Mouse (Mus musculus) liver, adult 2 months (tissue): ENCODE results near the gene Plekho1. TPM values are rescaled to one million over a fixed set of nuclear protein-coding genes. Genes with fewer than 3 reads are reported as not detected.

Experiments
- DNase-seq: peaks from one replicate; pipeline ENCODE4 v3.0.0-alpha.2; 2011; ENCODE audit warnings: low read depth, low spot score; ENCODE audit errors: extremely low read depth
- H3K27ac ChIP-seq: fragments of 200-500 bp; replicated peaks from 2 replicates; pipeline ENCODE4 v1.5.1; 2012; ENCODE audit warnings: low read depth, mild to moderate bottlenecking, control low read depth, inconsistent platforms, low read length; ENCODE audit not compliant: insufficient read depth
- H3K27me3 ChIP-seq: fragments of 200-500 bp; 2 replicates; pipeline ENCODE4 v1.6.1; 2012; ENCODE audit warnings: mild to moderate bottlenecking, moderate library complexity, low read length, inconsistent platforms; ENCODE audit not compliant: control insufficient read depth, insufficient read depth
- H3K36me3 ChIP-seq: fragments of 200-500 bp; 2 replicates; pipeline ENCODE4 v1.6.1; 2012; ENCODE audit warnings: low read length, inconsistent platforms; ENCODE audit not compliant: control insufficient read depth, insufficient read depth
- H3K4me1 ChIP-seq: fragments of 200-500 bp; 2 replicates; pipeline ENCODE4 v1.6.1; 2011; ENCODE audit warnings: low read length; ENCODE audit not compliant: control insufficient read depth, insufficient read depth
- H3K4me3 ChIP-seq: fragments of 200-500 bp; 2 replicates; pipeline ENCODE4 v1.5.1; 2011; ENCODE audit warnings: low read depth, mild to moderate bottlenecking, control low read depth, low read length, moderate library complexity; ENCODE audit not compliant: insufficient read depth
- H3K79me2 ChIP-seq: fragments of 200-500 bp; 2 replicates; pipeline ENCODE4 v1.6.1; 2012; ENCODE audit warnings: inconsistent platforms, mild to moderate bottlenecking, low read length, moderate library complexity; ENCODE audit not compliant: control insufficient read depth, insufficient read depth
- H3K9ac ChIP-seq: fragments of 200-500 bp; 2 replicates; pipeline ENCODE4 v1.6.1; 2012; ENCODE audit warnings: low read depth, mild to moderate bottlenecking, control low read depth, inconsistent platforms, low read length
- CTCF ChIP-seq: fragments of 200-500 bp; IDR thresholded peaks from 2 replicates; pipeline ENCODE4 v1.5.1; 2011; ENCODE audit warnings: low read depth, low read length, control low read depth
- POLR2A ChIP-seq: fragments of 200-500 bp; IDR thresholded peaks from 2 replicates; pipeline ENCODE4 v1.6.1; 2011; ENCODE audit warnings: low read length, control low read depth; ENCODE audit not compliant: insufficient read depth; ENCODE audit errors: extremely low read depth
- WGBS: fragments of 180-500 bp; shearing (Covaris S2); methylation state at CpG from one replicate; pipeline ENCODE4 v1.1.7; 2018; 5-methylcytosine and 5-hydroxymethylcytosine counted together
- polyA plus RNA-seq: library from polyadenylated mRNA; depleted of rRNA; stranded (reverse); fragments of >200 nt; gene quantifications from 2 replicates; pipeline ENCODE4 v1.2.3, GENCODE M21; 2012
- total RNA-seq: library from RNA; depleted of rRNA; stranded (reverse); fragments of >200 nt; gene quantifications from 2 replicates; pipeline ENCODE4 v1.2.3, GENCODE M21; 2014

Gene Plekho1
- total and polyA plus RNA-seq, 2 experiments = 6.8 to 8.0 TPM

- Histone ChIP-seq H3K36me3 (peaks cover 16% of the 10 kb centered on the region), H3K4me3 (no peak overlapping the region), H3K79me2 (no peaks in the 10 kb centered on the region), H3K27ac (no peak overlapping the region), H3K4me1 (no peaks in the 10 kb centered on the region), H3K9ac (no peak overlapping the region), H3K27me3 (no peaks in the 10 kb centered on the region)
- no peak for TF ChIP-seq CTCF
- TF ChIP-seq POLR2A = no peak
- WGBS = 92% methylated on average over 4 of the region's 4 CpGs
- no peak for DNase-seq
These were observed 43.0 kb upstream of the Plekho1 start for GRCm38 (mm10) chr3:96038851-96039250.

GRCm38 (mm10) chr3:96038156-96038555 lies 42.4 kb upstream of the Plekho1 start:
- peaks cover 16% of the 10 kb centered on the region for H3K36me3 ChIP-seq
- H3K79me2 ChIP-seq = no peaks in the 10 kb centered on the region
- WGBS = 96% methylated on average over 5 of the region's 5 CpGs
- no peak overlapping the region for H3K27ac ChIP-seq
- DNase-seq = no peak
- H3K4me3 ChIP-seq = no peak overlapping the region
- H3K4me1 ChIP-seq = no peaks in the 10 kb centered on the region
- no peaks in the 10 kb centered on the region for H3K27me3 ChIP-seq
- TF ChIP-seq CTCF = no peak
- no peak for TF ChIP-seq POLR2A
- no peak overlapping the region for H3K9ac ChIP-seq

- H3K27ac ChIP-seq = no peak overlapping the region
- WGBS = 94% methylated on average over 6 of the region's 6 CpGs
- no peak for TF ChIP-seq CTCF
- H3K4me1 ChIP-seq = no peaks in the 10 kb centered on the region
- H3K27me3 ChIP-seq = no peaks in the 10 kb centered on the region
- no peak for DNase-seq
- no peak overlapping the region for H3K9ac ChIP-seq
- no peak overlapping the region for H3K4me3 ChIP-seq
- H3K79me2 ChIP-seq = no peaks in the 10 kb centered on the region
- H3K36me3 ChIP-seq = peaks cover 17% of the 10 kb centered on the region
These were observed 41.0 kb upstream of the Plekho1 start for GRCm38 (mm10) chr3:96036796-96037195.

GRCm38 (mm10) chr3:96033046-96033445 lies 37.2 kb upstream of the Plekho1 start:
- H3K4me3 ChIP-seq = no peak overlapping the region

GRCm38 (mm10) chr3:96032652-96033017 lies 36.8 kb upstream of the Plekho1 start:
- Histone ChIP-seq H3K4me3 (no peak overlapping the region), H3K36me3 (peaks cover 18% of the 10 kb centered on the region), H3K27me3 (no peaks in the 10 kb centered on the region), H3K79me2 (no peaks in the 10 kb centered on the region), H3K4me1 (no peaks in the 10 kb centered on the region), H3K27ac (no peak overlapping the region), H3K9ac (no peak overlapping the region)
- DNase-seq = no peak
- TF ChIP-seq CTCF = no peak
- TF ChIP-seq POLR2A = no peak
- WGBS = 80% methylated on average over 6 of the region's 6 CpGs

More at GRCm38 (mm10) chr3:96033046-96033445, 37.2 kb upstream of the Plekho1 start:
- Histone ChIP-seq H3K79me2 (no peaks in the 10 kb centered on the region), H3K4me1 (no peaks in the 10 kb centered on the region), H3K9ac (no peak overlapping the region), H3K27me3 (no peaks in the 10 kb centered on the region), H3K27ac (no peak overlapping the region), H3K36me3 (peaks cover 18% of the 10 kb centered on the region)
- no peak for DNase-seq
- TF ChIP-seq POLR2A (no peak), CTCF (no peak)
- WGBS = 96% methylated on average over 4 of the region's 4 CpGs

- H3K27ac ChIP-seq = no peak overlapping the region
These were observed 36.3 kb upstream of the Plekho1 start for GRCm38 (mm10) chr3:96031991-96032651.

More at GRCm38 (mm10) chr3:96031991-96032651, 36.3 kb upstream of the Plekho1 start:
- Histone ChIP-seq H3K27me3 (no peaks in the 10 kb centered on the region), H3K9ac (no peak overlapping the region), H3K36me3 (peaks cover 18% of the 10 kb centered on the region), H3K4me3 (no peak overlapping the region), H3K79me2 (no peaks in the 10 kb centered on the region), H3K4me1 (no peaks in the 10 kb centered on the region)
- no peak for DNase-seq
- 90% methylated on average over 6 of the region's 6 CpGs for WGBS
- TF ChIP-seq CTCF (no peak), POLR2A (no peak)
